Mouse (Mus musculus) hindbrain, embryonic 10.5 days (tissue): ENCODE measurements around the gene Eif4e2. TPM values are rescaled to one million over a fixed set of nuclear protein-coding genes. Genes with fewer than 3 reads are reported as not detected.

Experiments
- DNase-seq: peaks from one replicate; pipeline ENCODE4 v3.0.0-alpha.2; 2017; ENCODE audit warnings: low spot score
- H3K27ac ChIP-seq: fragments of 300-500 bp; sonication (generic); 2 replicates; pipeline ENCODE4 v1.5.1; 2016; ENCODE audit warnings: mild to moderate bottlenecking, moderate library complexity
- H3K27me3 ChIP-seq: fragments of 300-500 bp; sonication (generic); 2 replicates; pipeline ENCODE4 v1.6.1; 2016; ENCODE audit warnings: mild to moderate bottlenecking; ENCODE audit not compliant: poor library complexity, insufficient read depth, severe bottlenecking
- H3K36me3 ChIP-seq: fragments of 300-500 bp; sonication (generic); 2 replicates; pipeline ENCODE4 v1.6.1; 2016; ENCODE audit warnings: mild to moderate bottlenecking, moderate library complexity
- H3K4me1 ChIP-seq: fragments of 300-500 bp; sonication (generic); replicated peaks from 2 replicates; pipeline ENCODE4 v1.6.1; 2016; ENCODE audit warnings: mild to moderate bottlenecking
- H3K4me3 ChIP-seq: fragments of 300-500 bp; sonication (generic); 2 replicates; pipeline ENCODE4 v1.5.1; 2016; ENCODE audit warnings: mild to moderate bottlenecking, moderate library complexity
- H3K9me3 ChIP-seq: fragments of 300-500 bp; sonication (generic); 2 replicates; pipeline ENCODE4 v1.6.1; 2016; ENCODE audit warnings: mild to moderate bottlenecking, moderate library complexity
- WGBS: fragments of 180-500 bp; shearing (Covaris S2); methylation state at CpG from one replicate; pipeline ENCODE4 v1.1.7; 2016; 5-methylcytosine and 5-hydroxymethylcytosine counted together
- polyA plus RNA-seq: library from polyadenylated mRNA; unstranded; fragments of >200 nt; fragmentation: Nextera tagmentation; extraction: Ambion mirVana; gene quantifications from 2 replicates; pipeline ENCODE4 v1.2.1, GENCODE M21; 2016

Eif4e2 gene
- polyA plus RNA-seq, 1 experiment from 2014 or later = 173 TPM

GRCm38 (mm10) chr1:87206339-87206738 lies 7.4 kb upstream of the Eif4e2 start:
- Histone ChIP-seq H3K36me3 (no peaks in the 10 kb centered on the region), H3K27ac (0 out of 2 replicates have a peak overlapping the region, but pooled peaks have one; percentile 45), H3K27me3 (peaks cover 42% of the 10 kb centered on the region), H3K4me1 (peaks cover 21% of the 10 kb centered on the region), H3K9me3 (no peaks in the 10 kb centered on the region), H3K4me3 (peak overlapping the region; percentile 21)
- no peak for DNase-seq
- WGBS = 18% methylated on average over 17 of the region's 17 CpGs

GRCm38 (mm10) chr1:87211431-87211830 lies 2.3 kb upstream of the Eif4e2 start:
- no peak for DNase-seq
- WGBS = 82% methylated on average over 4 of the region's 4 CpGs
- H3K4me1 ChIP-seq = peaks cover 29% of the 10 kb centered on the region
- H3K36me3 ChIP-seq = 0 out of 2 replicates have a peak, but pooled peaks cover under 1% of the 10 kb centered on the region
- no peak overlapping the region for H3K4me3 ChIP-seq
- H3K27ac ChIP-seq = no peak overlapping the region
- no peaks in the 10 kb centered on the region for H3K9me3 ChIP-seq
- peaks cover 28% of the 10 kb centered on the region for H3K27me3 ChIP-seq

GRCm38 (mm10) chr1:87214748-87215147 lies 1.0 kb downstream of the Eif4e2 start:
- Histone ChIP-seq H3K27ac (peak overlapping the region; percentile 99), H3K4me3 (peak overlapping the region; percentile 75), H3K4me1 (peaks cover 32% of the 10 kb centered on the region), H3K9me3 (no peaks in the 10 kb centered on the region), H3K36me3 (peaks cover 30% of the 10 kb centered on the region), H3K27me3 (no peaks in the 10 kb centered on the region)
- 47% methylated on average over 4 of the region's 4 CpGs for WGBS
- DNase-seq = no peak

- Histone ChIP-seq H3K36me3 (peaks cover 62% of the 10 kb centered on the region), H3K4me1 (peaks cover 30% of the 10 kb centered on the region), H3K9me3 (no peaks in the 10 kb centered on the region), H3K27ac (no peak overlapping the region), H3K4me3 (no peak overlapping the region), H3K27me3 (no peaks in the 10 kb centered on the region)
- no peak for DNase-seq
- 72% methylated on average over 3 of the region's 3 CpGs for WGBS
Measured at GRCm38 (mm10) chr1:87217938-87218337, 4.2 kb downstream of the Eif4e2 start.

GRCm38 (mm10) chr1:87225739-87226138 lies 12.0 kb downstream of the Eif4e2 start:
- H3K4me1 ChIP-seq = no peaks in the 10 kb centered on the region

GRCm38 (mm10) chr1:87226409-87227159 lies 12.9 kb downstream of the Eif4e2 start:
- Histone ChIP-seq H3K27me3 (no peaks in the 10 kb centered on the region), H3K9me3 (no peaks in the 10 kb centered on the region), H3K27ac (no peak overlapping the region), H3K36me3 (peaks cover 99% of the 10 kb centered on the region), H3K4me1 (no peaks in the 10 kb centered on the region), H3K4me3 (no peak overlapping the region)
- 100% methylated on average over 1 of the region's 1 CpGs for WGBS
- DNase-seq = no peak

More at GRCm38 (mm10) chr1:87225739-87226138, 12.0 kb downstream of the Eif4e2 start:
- peaks cover 100% of the 10 kb centered on the region for H3K36me3 ChIP-seq
- no peak for DNase-seq
- no peak overlapping the region for H3K4me3 ChIP-seq
- no peak overlapping the region for H3K27ac ChIP-seq
- 96% methylated on average over 8 of the region's 8 CpGs for whole genome bisulfite sequencing
- no peaks in the 10 kb centered on the region for H3K27me3 ChIP-seq
- H3K9me3 ChIP-seq = no peaks in the 10 kb centered on the region

- Histone ChIP-seq H3K9me3 (no peaks in the 10 kb centered on the region), H3K36me3 (peaks cover 99% of the 10 kb centered on the region), H3K27ac (no peak overlapping the region), H3K4me1 (no peaks in the 10 kb centered on the region), H3K4me3 (no peak overlapping the region), H3K27me3 (no peaks in the 10 kb centered on the region)
- DNase-seq = no peak
- 96% methylated on average over 3 of the region's 3 CpGs for WGBS
Measured at GRCm38 (mm10) chr1:87227160-87227550, 13.4 kb downstream of the Eif4e2 start.

GRCm38 (mm10) chr1:87230606-87231005 lies 16.9 kb downstream of the Eif4e2 start:
- H3K4me3 ChIP-seq = no peak overlapping the region
- H3K36me3 ChIP-seq = peaks cover 99% of the 10 kb centered on the region

GRCm38 (mm10) chr1:87232197-87232596 lies 18.5 kb downstream of the Eif4e2 start:
- no peak overlapping the region for H3K4me3 ChIP-seq
- no peaks in the 10 kb centered on the region for H3K9me3 ChIP-seq
- WGBS = 78% methylated on average over 7 of the region's 7 CpGs
- H3K27ac ChIP-seq = no peak overlapping the region
- H3K27me3 ChIP-seq = no peaks in the 10 kb centered on the region
- no peaks in the 10 kb centered on the region for H3K4me1 ChIP-seq
- peaks cover 99% of the 10 kb centered on the region for H3K36me3 ChIP-seq
- no peak for DNase-seq

More at GRCm38 (mm10) chr1:87230606-87231005, 16.9 kb downstream of the Eif4e2 start:
- no peak overlapping the region for H3K27ac ChIP-seq
- H3K4me1 ChIP-seq = no peaks in the 10 kb centered on the region
- no peak for DNase-seq
- H3K9me3 ChIP-seq = no peaks in the 10 kb centered on the region
- no peaks in the 10 kb centered on the region for H3K27me3 ChIP-seq
- WGBS = 73% methylated on average over 5 of the region's 5 CpGs

GRCm38 (mm10) chr1:87239056-87239455 lies 25.3 kb downstream of the Eif4e2 start:
- H3K4me1 ChIP-seq = no peaks in the 10 kb centered on the region
- no peak overlapping the region for H3K4me3 ChIP-seq
- H3K27ac ChIP-seq = no peak overlapping the region
- 73% methylated on average over 8 of the region's 8 CpGs for WGBS
- no peaks in the 10 kb centered on the region for H3K9me3 ChIP-seq
- H3K36me3 ChIP-seq = peaks cover 62% of the 10 kb centered on the region
- H3K27me3 ChIP-seq = no peaks in the 10 kb centered on the region
- DNase-seq = no peak

- no peaks in the 10 kb centered on the region for H3K9me3 ChIP-seq
- peaks cover 22% of the 10 kb centered on the region for H3K36me3 ChIP-seq
- no peak overlapping the region for H3K4me3 ChIP-seq
- H3K4me1 ChIP-seq = 0 out of 2 replicates have a peak, but pooled peaks cover 9% of the 10 kb centered on the region
- no peak for DNase-seq
- no peak overlapping the region for H3K27ac ChIP-seq
- no peaks in the 10 kb centered on the region for H3K27me3 ChIP-seq
- WGBS = 93% methylated on average over 8 of the region's 8 CpGs
Measured at GRCm38 (mm10) chr1:87243021-87243420, 29.3 kb downstream of the Eif4e2 start.

- Histone ChIP-seq H3K9me3 (no peaks in the 10 kb centered on the region), H3K36me3 (no peaks in the 10 kb centered on the region; the same call in 1 of the 2 replicates), H3K27me3 (no peaks in the 10 kb centered on the region), H3K4me1 (0 out of 2 replicates have a peak, but pooled peaks cover 9% of the 10 kb centered on the region), H3K4me3 (no peak overlapping the region), H3K27ac (no peak overlapping the region)
- no peak for DNase-seq
- 46% methylated on average over 1 of the region's 1 CpGs for WGBS
Measured at GRCm38 (mm10) chr1:87245430-87245829, 31.7 kb downstream of the Eif4e2 start.
